Mouse (Mus musculus) adrenal gland, postnatal 36 days (tissue): ENCODE results near the gene Fetub. TPM values are rescaled to one million over a fixed set of nuclear protein-coding genes. Genes with fewer than 3 reads are reported as not detected.

Experiments used
- DNase-seq, 2 experiments: peaks; one replicate each; pipeline ENCODE4 v3.0.0; 2021; ENCODE audit warnings: mixed read lengths in 1 of 2
- long read RNA-seq, 2 experiments: library from polyadenylated mRNA; stranded (forward); transcript quantifications; one replicate each; pipeline ENCODE4 v2.0.0; 2021; ENCODE audit warnings: borderline sequencing depth in 2 of 2
- total RNA-seq, 2 experiments: library from RNA; stranded (reverse); gene quantifications; 2 replicates each; pipeline ENCODE4 v1.2.3; 2021

Gene Fetub
- 10 to 100 TPM in 1 of 2 experiments, 1 to 10 TPM in 1; 2.6 to 69.1 TPM for total RNA-seq
- long read RNA-seq, experiment 1, transcript Fetub-201 (8 exons, 1,544 nt), result major isoform, 21 of 32 reads
- long read RNA-seq, experiment 1, partial matches to known transcripts, result 9 of 32 reads
- long read RNA-seq, experiment 1, other reads (novel, unspliced or antisense), result 0 of 32 reads
- long read RNA-seq, experiment 2, partial matches to known transcripts, result 0 of 3 reads
- long read RNA-seq, experiment 2, other reads (novel, unspliced or antisense), result 0 of 3 reads

GRCm38 (mm10) chr16:22918034-22918433 is at the start of gene Fetub:
Fetub (plus strand) TSS chr16:22918334.
- no peak for DNase-seq

GRCm38 (mm10) chr16:22872397-22872796 is 45.7 kb upstream of the Fetub start:
- DNase-seq, result no peak

- no peak for DNase-seq
These were observed 44.8 kb upstream of the Fetub start for GRCm38 (mm10) chr16:22873369-22873768.

GRCm38 (mm10) chr16:22876218-22877043 is 41.7 kb upstream of the Fetub start:
- peak in 1 of 2 experiments; percentile 19 for DNase-seq

GRCm38 (mm10) chr16:22877660-22878390 is 40.3 kb upstream of the Fetub start:
- no peak for DNase-seq

GRCm38 (mm10) chr16:22878716-22879115 is 39.4 kb upstream of the Fetub start:
- no peak for DNase-seq

GRCm38 (mm10) chr16:22879945-22880595 is 38.1 kb upstream of the Fetub start:
- no peak for DNase-seq

GRCm38 (mm10) chr16:22880900-22881299 is 37.2 kb upstream of the Fetub start:
- peak in 1 of 2 experiments; percentile 28 for DNase-seq

GRCm38 (mm10) chr16:22881487-22881886 is 36.6 kb upstream of the Fetub start:
- peak in 1 of 2 experiments; percentile 14 for DNase-seq

- no peak for DNase-seq
These were observed 34.7 kb upstream of the Fetub start for GRCm38 (mm10) chr16:22883441-22883840.

GRCm38 (mm10) chr16:22885356-22885755 is 32.8 kb upstream of the Fetub start:
- DNase-seq, result no peak

GRCm38 (mm10) chr16:22886726-22887125 is 31.4 kb upstream of the Fetub start:
- DNase-seq, result peak; percentile 35 to 70

- no peak for DNase-seq
These were observed 29.3 kb upstream of the Fetub start for GRCm38 (mm10) chr16:22888835-22889234.

- no peak for DNase-seq
These were observed 28.4 kb upstream of the Fetub start for GRCm38 (mm10) chr16:22889716-22890115.

GRCm38 (mm10) chr16:22890683-22891510 is 27.2 kb upstream of the Fetub start, which contains the start of gene Ahsg:
Ahsg (plus strand) TSS chr16:22891277.
- no peak for DNase-seq

- DNase-seq, result no peak
These were observed 26.4 kb upstream of the Fetub start for GRCm38 (mm10) chr16:22891733-22892154.

GRCm38 (mm10) chr16:22894095-22894494 is 24.0 kb upstream of the Fetub start:
- no peak for DNase-seq

GRCm38 (mm10) chr16:22896618-22897017 is 21.5 kb upstream of the Fetub start:
- DNase-seq, result peak; percentile 75 to 76

- no peak for DNase-seq
These were observed 18.8 kb upstream of the Fetub start for GRCm38 (mm10) chr16:22899346-22899745.

GRCm38 (mm10) chr16:22899866-22900570 is 18.1 kb upstream of the Fetub start:
- no peak for DNase-seq
